Mouse (Mus musculus): ENCODE measurements around the gene Gm14214.

- no peak for TF ChIP-seq POLR2A (IDR thresholded peaks at IDR 0.05; ENCODE audit: control insufficient read depth, extremely low read depth, insufficient read depth, low read length, poor library complexity)
- no peak for TF ChIP-seq CTCF (IDR thresholded peaks at IDR 0.05; ENCODE audit: borderline replicate concordance, control insufficient read depth, extremely low read depth, insufficient read depth, low read length, poor library complexity)
Observed at GRCm38 (mm10) chr2:154807689-154808088, 37.9 kb upstream of the Gm14214 start.
